Mouse (Mus musculus) midbrain, embryonic 14.5 days (tissue): ENCODE measurements at regions not wholly inside any gene's neighbourhood (a gene's known extent, or its start where the extent isn't known, plus 50 kb on each side); places are given as distances from the start of the nearest gene placed in this dataset.

Experiments
- ATAC-seq: fragments of 200-750 bp; cut with Nextera tagmentation; 2 replicates; pipeline ENCODE4 v1.8.0; 2017; ENCODE audit warnings: moderate number of reproducible peaks, moderate library complexity; ENCODE audit not compliant: low FRiP score, low TSS enrichment
- DNase-seq: peaks from one replicate; pipeline ENCODE4 v3.0.0-alpha.2; 2015
- H3K27ac ChIP-seq: fragments of 300-500 bp; sonication (generic); replicated peaks from 2 replicates; pipeline ENCODE4 v1.5.1; 2014; ENCODE audit warnings: mild to moderate bottlenecking, low read depth, low read length, moderate library complexity
- H3K27me3 ChIP-seq: fragments of 300-500 bp; sonication (generic); 2 replicates; pipeline ENCODE4 v1.6.1; 2014; ENCODE audit warnings: low read length, control low read depth, mixed read lengths; ENCODE audit not compliant: control insufficient read depth, insufficient read depth
- H3K36me3 ChIP-seq: fragments of 300-500 bp; sonication (generic); 2 replicates; pipeline ENCODE4 v1.6.1; 2014; ENCODE audit warnings: low read length, control low read depth; ENCODE audit not compliant: control insufficient read depth, insufficient read depth
- H3K4me1 ChIP-seq: fragments of 300-500 bp; sonication (generic); 2 replicates; pipeline ENCODE4 v1.6.1; 2014; ENCODE audit warnings: mild to moderate bottlenecking, antibody characterized with exemption, low read length, control low read depth; ENCODE audit not compliant: control insufficient read depth, insufficient read depth
- H3K4me2 ChIP-seq: fragments of 300-500 bp; sonication (generic); 2 replicates; pipeline ENCODE4 v1.6.1; 2014; ENCODE audit warnings: mild to moderate bottlenecking, low read length, moderate library complexity
- H3K4me3 ChIP-seq: fragments of 300-500 bp; sonication (generic); replicated peaks from 2 replicates; pipeline ENCODE4 v1.5.1; 2014; ENCODE audit warnings: low read depth, low read length
- H3K9ac ChIP-seq: fragments of 300-500 bp; sonication (generic); replicated peaks from 2 replicates; pipeline ENCODE4 v1.6.1; 2014; ENCODE audit warnings: mild to moderate bottlenecking, low read length, moderate library complexity
- H3K9me3 ChIP-seq: fragments of 300-500 bp; sonication (generic); 2 replicates; pipeline ENCODE4 v1.6.1; 2016; ENCODE audit warnings: low read length, control low read depth, mixed read lengths; ENCODE audit not compliant: control insufficient read depth
- WGBS: fragments of 180-500 bp; shearing (Covaris S2); extraction: QIAGEN DNeasy Blood & Tissue Kit; methylation state at CpG from one replicate; pipeline ENCODE4 v1.1.7; 2014; 5-methylcytosine and 5-hydroxymethylcytosine counted together

DNA sequence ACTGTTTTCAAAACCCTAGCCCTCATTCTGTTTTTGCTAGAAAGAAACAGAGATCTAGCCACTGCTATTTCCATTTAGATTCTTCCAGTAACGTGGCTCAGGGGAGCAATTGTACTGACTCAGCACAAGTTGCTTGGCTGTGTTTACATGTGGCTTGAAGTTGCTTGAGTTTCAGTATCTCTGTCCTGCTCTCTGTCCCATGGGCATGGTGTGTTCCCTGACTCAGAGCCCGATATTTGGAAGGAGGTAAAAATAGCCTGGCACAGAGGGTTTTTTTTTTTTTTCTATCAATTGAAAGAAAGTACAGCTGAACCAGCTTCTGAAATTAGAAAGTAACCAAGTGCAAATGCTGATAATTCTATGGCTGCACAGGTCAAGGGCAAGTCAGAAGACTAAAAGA is 834.8 kb downstream of the Cdh11 start:
- Histone ChIP-seq H3K9me3 (no peaks in the 10 kb centered on the region), H3K4me3 (no peak overlapping the region), H3K9ac (no peak overlapping the region), H3K4me1 (no peaks in the 10 kb centered on the region), H3K4me2 (no peak overlapping the region), H3K36me3 (no peaks in the 10 kb centered on the region), H3K27ac (no peak overlapping the region), H3K27me3 (no peaks in the 10 kb centered on the region)
- no peak for ATAC-seq
- no peak for DNase-seq
- WGBS: 68% methylated on average over 2 of the region's 2 CpGs

DNA sequence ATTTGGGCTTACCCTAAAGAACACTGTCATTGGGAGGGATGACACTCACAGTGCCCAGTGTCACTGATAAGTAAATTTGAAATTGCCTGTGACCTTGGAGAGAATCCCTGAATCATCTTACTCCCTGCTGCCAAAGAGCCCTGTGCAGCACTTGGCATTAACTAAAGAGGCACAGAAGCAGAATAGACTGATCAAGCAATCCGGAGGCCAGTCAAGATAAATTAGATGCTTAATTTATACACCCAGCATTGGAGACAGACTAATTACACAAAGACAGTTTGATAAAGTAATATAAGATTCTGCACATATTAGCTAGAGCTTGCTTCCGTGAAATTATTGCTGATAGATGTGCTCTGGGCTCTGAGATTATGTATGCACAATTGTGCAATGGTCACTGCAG is 847.6 kb downstream of the Cdh11 start:
- H3K27me3 ChIP-seq: no peaks in the 10 kb centered on the region
- no peak; the same call in 1 of the 2 replicates for ATAC-seq
- DNase-seq: peak; percentile 23
- no peaks in the 10 kb centered on the region for H3K9me3 ChIP-seq
- H3K4me1 ChIP-seq: no peaks in the 10 kb centered on the region
- no peaks in the 10 kb centered on the region for H3K36me3 ChIP-seq
- H3K4me2 ChIP-seq: no peak overlapping the region
- H3K4me3 ChIP-seq: no peak overlapping the region
- H3K27ac ChIP-seq: no peak overlapping the region
- H3K9ac ChIP-seq: no peak overlapping the region
- WGBS: 53% methylated on average over 2 of the region's 2 CpGs

DNA sequence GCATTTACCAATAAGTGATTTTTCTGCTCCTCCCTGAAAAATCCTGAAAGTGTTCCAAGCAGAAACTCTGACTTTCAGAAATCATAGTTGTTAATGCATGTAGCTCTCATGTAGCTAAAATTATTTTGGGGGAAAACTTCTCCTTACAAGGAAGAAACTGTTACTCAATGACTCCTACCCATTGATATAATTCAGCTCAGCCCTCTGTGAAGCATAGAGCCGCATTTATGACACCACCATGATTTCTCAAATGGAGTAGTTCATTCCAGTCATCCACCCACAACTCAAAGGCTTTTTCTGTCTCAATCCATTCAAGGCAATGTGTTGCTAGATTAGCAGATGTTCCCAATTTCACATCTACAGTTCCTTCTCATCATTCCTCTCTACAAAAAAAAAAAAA is 871.8 kb downstream of the Cdh11 start:
- no peaks in the 10 kb centered on the region for H3K4me1 ChIP-seq
- H3K27ac ChIP-seq: no peak overlapping the region
- ATAC-seq (no peak), DNase-seq (no peak)
- H3K4me2 ChIP-seq: no peak overlapping the region
- H3K9ac ChIP-seq: no peak overlapping the region
- no peaks in the 10 kb centered on the region for H3K36me3 ChIP-seq
- H3K4me3 ChIP-seq: no peak overlapping the region
- H3K9me3 ChIP-seq: no peaks in the 10 kb centered on the region
- WGBS: 98% methylated on average over 1 of the region's 1 CpGs
- no peaks in the 10 kb centered on the region for H3K27me3 ChIP-seq
